Mouse (Mus musculus): ENCODE results near the gene Gm49353. TPM values are rescaled to one million over a fixed set of nuclear protein-coding genes. Genes with fewer than 3 reads are reported as not detected.

The Gm49353 gene
- total RNA-seq, 2 experiments from 2014 or later, result 2.1 TPM; not detected in 1

Other genes starting within 250 kb of the Gm49353 start
- not detected for gene 2310057J18Rik, start 212.7 kb upstream of the Gm49353 start, total RNA-seq (2021)
- gene Soga3, start 55.1 kb upstream of the Gm49353 start, total RNA-seq (2021), result 10 to 100 TPM in 1 of 2 experiments, 1 to 10 TPM in 1; 6.4 to 10.4 TPM
- 1 to 10 TPM; 3.0 to 3.2 TPM for gene 9330159F19Rik, start 12.7 kb downstream of the Gm49353 start, total RNA-seq (2021)
- 10 to 100 TPM; 64.6 to 72.2 TPM for gene Echdc1, start 114.2 kb downstream of the Gm49353 start, total RNA-seq (2021)
- 10 to 100 TPM; 38.3 to 49.6 TPM for gene Rnf146, start 163.5 kb downstream of the Gm49353 start, total RNA-seq (2021)